Mouse (Mus musculus): ENCODE measurements around the gene Ccr6. TPM values are rescaled to one million over a fixed set of nuclear protein-coding genes. Genes with fewer than 3 reads are reported as not detected.

Ccr6 gene
- polyA plus RNA-seq, 1 experiment from 2014 or later: not detected

Other genes with a start within 250 kb of the Ccr6 start
- 0.11 TPM in 1 of 2 replicates, not detected in the other for gene Gm49673, start 88.3 kb upstream of the Ccr6 start, polyA plus RNA-seq (2014; fragmentation: Nextera tagmentation; extraction: Ambion mirVana)
- 19.3 and 22.2 TPM in 2 replicates for gene Rnaset2a, start 87.9 kb upstream of the Ccr6 start, polyA plus RNA-seq (2014; fragmentation: Nextera tagmentation; extraction: Ambion mirVana)
- 32.3 and 37.3 TPM in 2 replicates for gene Fgfr1op, start 70.5 kb upstream of the Ccr6 start, polyA plus RNA-seq (2014; fragmentation: Nextera tagmentation; extraction: Ambion mirVana)
- 123 and 129 TPM in 2 replicates for gene Mpc1, start 46.9 kb downstream of the Ccr6 start, polyA plus RNA-seq (2014; fragmentation: Nextera tagmentation; extraction: Ambion mirVana)
- gene Sft2d1, start 75.1 kb downstream of the Ccr6 start, polyA plus RNA-seq (2014; fragmentation: Nextera tagmentation; extraction: Ambion mirVana): 73.2 and 83.3 TPM in 2 replicates
- gene Prr18, start 101.4 kb downstream of the Ccr6 start, polyA plus RNA-seq (2014; fragmentation: Nextera tagmentation; extraction: Ambion mirVana): 0.05 and 0.13 TPM in 2 replicates
- 0.29 and 0.43 TPM in 2 replicates for gene T2, start 119.9 kb downstream of the Ccr6 start, polyA plus RNA-seq (2014; fragmentation: Nextera tagmentation; extraction: Ambion mirVana)
- not detected in 2 replicates for gene T, start 198.4 kb downstream of the Ccr6 start, polyA plus RNA-seq (2014; fragmentation: Nextera tagmentation; extraction: Ambion mirVana)

Data from liver, embryonic 11.5 days (tissue).